Mouse (Mus musculus) 3T3-L1 (cell line): ENCODE results near the gene Hecw1.

ENCODE experiments used
- DNase-seq: peaks from one replicate; pipeline ENCODE4 v3.0.0-alpha.2; 2015; ENCODE audit warnings: low read depth, low spot score

The Hecw1 gene

DNA sequence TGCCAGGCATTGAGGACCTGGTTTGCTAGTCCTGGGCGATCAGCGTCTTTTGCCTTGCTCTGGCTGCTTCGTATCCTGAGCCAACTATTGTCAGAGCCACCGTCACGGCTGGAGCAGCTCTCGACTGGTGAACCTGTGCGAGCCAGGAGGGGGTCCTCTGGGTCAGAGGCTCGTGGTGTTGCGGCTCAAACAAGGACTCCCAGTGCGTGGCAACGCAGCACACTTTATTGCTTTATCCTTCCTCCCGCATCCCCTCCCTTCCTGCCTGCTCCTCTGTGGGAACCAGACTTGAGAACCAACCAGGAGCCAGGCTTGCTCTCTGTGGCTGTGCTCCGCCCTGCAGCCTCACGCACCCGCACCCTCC is at the start of gene Hecw1:
Hecw1 (minus strand) TSS at position 323 of the 364 bp plus-strand sequence.
- no peak for DNase-seq

DNA sequence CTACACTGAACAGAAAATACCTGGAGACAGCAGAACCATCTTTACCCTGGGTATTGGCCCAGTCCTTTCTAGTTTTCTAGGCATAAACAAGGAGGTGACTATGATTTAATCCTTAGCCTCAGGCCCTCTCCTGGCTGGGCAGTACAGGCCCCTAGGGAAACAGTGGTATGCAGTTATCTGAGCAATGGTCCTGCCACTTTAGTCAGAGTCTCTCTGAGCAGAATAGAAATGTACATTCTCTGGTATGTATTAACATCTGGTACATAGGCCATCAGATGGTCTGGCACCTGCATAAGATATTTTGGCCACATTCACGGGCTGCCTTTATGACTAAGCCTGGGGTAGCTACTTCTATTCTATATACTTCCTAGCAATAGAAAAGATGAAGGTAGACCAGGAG is 38.3 kb upstream of the Hecw1 start:
- DNase-seq: peak; percentile 86

DNA sequence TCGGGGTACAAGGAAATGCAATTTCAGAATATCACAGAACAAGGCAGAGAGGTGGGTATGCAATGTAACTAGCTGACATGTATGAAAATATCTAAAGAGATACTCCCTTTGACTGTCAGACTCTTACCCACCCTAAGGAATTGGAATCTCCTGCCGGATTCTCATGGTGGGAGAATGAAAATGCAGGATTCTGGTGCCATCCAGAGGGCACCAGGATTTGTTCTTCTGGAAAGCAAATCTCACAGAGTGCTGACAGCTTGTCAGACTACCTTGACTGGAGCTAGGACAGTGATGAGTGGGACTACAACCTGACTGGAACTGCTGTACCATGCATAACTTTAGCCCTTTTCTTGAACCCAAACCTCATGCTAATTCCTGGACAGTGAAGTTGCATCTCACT is 29.6 kb upstream of the Hecw1 start:
- DNase-seq: no peak

GRCm38 (mm10) chr13:14542860-14543259 is 19.8 kb upstream of the Hecw1 start:
- peak; percentile 27 for DNase-seq

DNA sequence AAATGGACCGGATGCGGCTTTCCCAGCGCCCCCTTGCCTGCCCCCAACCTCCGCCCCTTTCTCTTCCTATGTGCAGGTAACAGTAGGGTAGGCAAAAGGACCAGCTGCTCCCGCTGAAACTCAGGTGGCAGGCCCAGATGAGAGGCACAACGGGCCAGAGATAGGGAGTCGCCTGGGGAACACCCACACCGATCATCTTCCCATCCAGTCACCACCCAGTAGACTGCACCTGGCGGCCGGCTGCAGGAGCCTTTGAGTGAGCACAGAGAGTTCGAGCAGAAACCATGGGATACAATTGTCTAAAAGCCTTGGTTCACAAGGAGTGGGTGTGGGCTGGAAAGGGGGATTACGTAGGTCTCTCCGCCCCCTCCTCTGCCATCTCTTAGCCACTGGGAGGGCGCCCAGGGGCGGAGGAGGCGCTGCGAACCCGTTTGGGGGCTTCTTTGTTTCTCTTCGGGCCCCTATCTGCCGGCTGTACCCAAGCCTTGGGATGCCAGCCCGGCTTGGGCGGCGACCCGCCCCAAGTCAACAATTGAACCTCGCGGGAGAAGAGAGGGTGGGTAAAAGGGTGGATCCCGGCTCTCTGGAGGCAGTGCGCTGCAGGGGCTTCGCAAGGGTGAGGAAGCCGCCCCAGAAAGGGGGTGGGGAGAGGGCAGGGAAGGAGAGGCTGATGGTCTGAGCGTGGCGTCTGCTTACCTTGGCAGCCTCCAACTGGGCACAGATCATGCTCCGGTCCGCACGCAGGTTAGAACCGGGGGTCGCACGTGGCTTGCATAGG is 711 bp downstream of the Hecw1 start:
- no peak for DNase-seq

GRCm38 (mm10) chr13:14521746-14522127 is 1.3 kb downstream of the Hecw1 start:
- no peak for DNase-seq

DNA sequence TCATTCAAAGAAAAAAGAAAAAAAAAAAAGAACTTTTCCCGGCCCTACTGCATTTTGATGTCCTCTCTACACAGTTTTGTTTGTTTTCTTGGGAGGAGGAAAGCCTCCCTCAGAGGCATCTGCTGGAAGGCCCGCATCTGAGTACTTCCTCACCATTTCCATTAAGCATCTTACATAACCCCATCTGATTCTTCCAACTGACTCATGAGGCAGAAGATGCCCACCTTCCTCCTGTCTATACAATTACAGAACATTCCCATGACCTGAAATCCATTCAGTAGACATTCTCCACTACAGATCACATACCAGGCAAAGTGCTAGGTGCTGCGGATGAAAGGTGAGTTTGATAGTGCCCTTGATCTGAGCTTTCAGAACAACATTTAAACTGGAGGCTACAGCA is 3.4 kb downstream of the Hecw1 start:
- no peak for DNase-seq

DNA sequence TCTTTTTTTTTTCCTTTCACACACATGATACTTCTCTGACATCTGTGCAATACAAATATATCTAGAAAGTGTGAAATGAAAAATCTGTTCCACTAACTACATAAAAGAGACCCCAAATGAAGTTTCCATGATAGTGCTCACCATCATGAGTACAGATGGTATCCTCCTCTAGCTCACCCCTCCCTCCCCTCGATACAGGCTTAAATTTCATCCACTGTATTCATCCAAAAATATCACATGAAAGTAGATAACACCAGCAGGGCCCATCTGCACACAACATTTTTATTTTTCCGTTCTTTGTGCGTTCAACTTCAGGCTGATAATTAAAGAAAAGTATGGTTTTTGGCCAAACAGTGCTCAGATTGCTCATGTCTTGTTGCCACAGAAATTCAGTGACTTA is 5.5 kb downstream of the Hecw1 start:
- no peak for DNase-seq

DNA sequence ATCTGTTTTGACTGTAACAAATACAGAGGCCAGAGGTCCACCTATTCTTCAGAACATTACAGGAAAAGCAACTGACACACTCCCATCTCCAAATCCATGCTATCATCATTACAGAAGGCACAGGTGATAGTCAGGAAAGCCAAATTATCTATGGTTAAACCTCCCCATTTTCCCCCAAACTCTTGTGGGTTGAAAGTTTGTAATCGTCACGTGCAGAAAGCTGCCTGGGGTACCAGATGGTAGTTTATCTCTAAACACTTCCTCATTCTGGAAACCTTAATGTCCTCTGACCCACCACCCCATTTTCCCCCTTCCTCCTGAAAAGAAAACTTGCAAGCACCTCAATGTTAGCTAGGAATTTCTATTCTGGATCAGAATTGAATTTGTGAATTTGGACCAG is 7.9 kb downstream of the Hecw1 start:
- no peak for DNase-seq

DNA sequence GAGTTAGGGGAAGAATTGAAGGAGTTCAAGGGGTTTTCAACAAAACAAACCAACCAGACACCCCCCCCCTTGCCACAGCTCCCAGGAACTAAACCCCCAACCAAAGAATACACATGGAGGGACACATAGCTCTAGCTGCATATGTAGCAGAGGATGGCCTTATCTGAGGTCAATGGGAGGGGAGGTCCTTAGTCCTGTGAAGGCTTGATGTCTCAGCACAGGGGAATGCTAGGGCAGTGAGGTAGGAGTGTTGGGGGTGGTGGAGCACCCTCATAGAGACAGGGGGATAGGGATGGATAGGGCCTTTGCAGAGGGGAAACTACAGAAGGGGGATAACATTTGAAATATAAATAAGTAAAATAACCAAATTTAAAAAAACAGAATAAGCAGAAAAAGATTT is 9.1 kb downstream of the Hecw1 start:
- DNase-seq: no peak

- no peak for DNase-seq
These were observed 16.3 kb downstream of the Hecw1 start for GRCm38 (mm10) chr13:14506765-14507164.

DNA sequence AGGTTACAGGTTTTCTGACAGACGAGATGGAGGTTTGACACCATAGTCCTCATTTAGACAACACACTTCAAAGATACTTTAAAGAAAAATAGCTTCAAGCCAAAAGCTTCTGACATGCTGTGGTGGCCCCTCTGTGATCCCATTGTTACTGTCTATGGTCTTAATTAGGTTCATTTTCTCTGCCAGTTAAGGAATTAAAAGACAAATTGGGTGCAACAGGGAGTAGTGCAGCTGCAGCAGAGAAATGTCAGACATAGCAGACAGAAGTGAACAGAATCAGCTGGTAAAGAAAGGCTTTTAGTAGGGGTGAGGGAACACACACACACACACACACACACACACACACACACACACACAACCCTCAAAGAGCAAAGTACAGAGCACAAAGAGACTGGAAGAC is 22.8 kb downstream of the Hecw1 start:
- DNase-seq: no peak

- DNase-seq: no peak
These were observed 24.2 kb downstream of the Hecw1 start for GRCm38 (mm10) chr13:14498780-14499179.

GRCm38 (mm10) chr13:14496954-14497353 is 26.1 kb downstream of the Hecw1 start:
- DNase-seq: peak; percentile 94

GRCm38 (mm10) chr13:14487812-14488211 is 35.2 kb downstream of the Hecw1 start:
- no peak for DNase-seq

DNA sequence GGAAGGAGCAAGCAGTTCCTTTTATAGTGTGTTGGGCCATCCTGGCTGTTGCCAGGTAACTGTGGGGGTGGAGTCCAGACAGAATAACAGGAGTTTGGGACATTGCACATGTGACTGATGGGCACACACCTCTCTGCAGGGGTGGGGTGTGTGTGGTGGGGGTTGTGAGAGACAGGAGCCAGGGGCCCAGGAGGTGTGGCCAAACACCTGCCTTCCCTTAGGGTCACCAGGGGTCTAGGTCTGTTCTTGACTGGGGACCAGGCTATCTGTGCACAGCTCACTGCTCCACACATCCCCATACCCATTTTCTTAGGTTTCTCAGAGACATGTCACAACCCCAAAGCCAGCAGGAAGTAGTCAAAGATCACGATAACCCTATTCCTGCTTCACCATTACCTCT is 51.9 kb downstream of the Hecw1 start:
- no peak for DNase-seq

- no peak for DNase-seq
These were observed 55.5 kb downstream of the Hecw1 start for GRCm38 (mm10) chr13:14467517-14467916.

GRCm38 (mm10) chr13:14461036-14461435 is 62.0 kb downstream of the Hecw1 start:
- DNase-seq: no peak

DNA sequence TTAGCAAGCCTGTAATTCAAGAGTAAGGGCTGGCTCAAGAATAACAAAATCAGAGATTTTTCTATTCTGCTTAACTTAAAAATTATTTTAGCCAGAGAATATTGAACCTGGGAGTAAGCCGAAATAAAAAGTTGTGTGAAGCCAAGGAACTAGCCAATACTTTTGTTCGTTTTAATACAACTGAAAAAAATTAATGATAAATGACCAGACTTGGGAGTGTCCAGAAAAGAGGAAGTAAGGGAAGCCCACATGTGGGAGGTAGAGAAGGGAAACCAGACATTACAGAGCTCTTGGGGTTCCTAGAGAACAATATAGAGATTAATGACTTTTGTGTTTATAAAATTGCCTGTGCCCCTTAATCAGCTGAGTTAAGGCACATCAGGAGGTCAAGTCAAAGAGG is 66.0 kb downstream of the Hecw1 start:
- DNase-seq: no peak

GRCm38 (mm10) chr13:14439540-14439939 is 83.5 kb downstream of the Hecw1 start:
- no peak for DNase-seq

DNA sequence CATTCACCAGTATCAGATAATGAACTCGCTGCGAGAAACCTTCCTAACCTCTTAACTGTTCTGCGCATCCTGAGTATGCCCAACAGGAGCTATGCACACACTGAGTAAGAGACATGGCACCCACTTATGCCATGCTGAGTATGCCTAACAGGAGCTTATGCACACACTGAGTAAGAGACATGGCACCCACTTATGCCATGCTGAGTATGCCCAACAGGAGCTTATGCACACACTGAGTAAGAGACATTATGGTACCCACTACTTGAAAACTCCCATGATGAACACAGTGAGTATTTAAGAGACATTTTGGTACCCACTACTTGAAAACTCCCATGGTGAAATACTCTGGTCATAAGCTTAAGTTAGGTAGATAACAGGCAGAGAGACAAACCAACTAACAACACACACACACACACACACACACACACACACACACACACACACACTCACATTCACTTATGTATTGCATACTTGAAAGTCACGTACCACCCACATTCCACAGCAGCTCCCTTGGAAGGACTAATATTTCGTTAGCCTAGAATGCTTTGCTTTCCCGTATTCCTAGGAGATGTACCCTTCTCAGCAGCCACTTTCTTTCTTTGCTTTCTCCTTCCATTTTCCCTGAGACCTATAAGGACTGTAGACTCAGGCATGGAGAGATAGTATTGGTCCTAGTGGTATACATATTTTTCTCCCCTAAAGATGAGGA is 94.0 kb downstream of the Hecw1 start:
- DNase-seq: no peak

DNA sequence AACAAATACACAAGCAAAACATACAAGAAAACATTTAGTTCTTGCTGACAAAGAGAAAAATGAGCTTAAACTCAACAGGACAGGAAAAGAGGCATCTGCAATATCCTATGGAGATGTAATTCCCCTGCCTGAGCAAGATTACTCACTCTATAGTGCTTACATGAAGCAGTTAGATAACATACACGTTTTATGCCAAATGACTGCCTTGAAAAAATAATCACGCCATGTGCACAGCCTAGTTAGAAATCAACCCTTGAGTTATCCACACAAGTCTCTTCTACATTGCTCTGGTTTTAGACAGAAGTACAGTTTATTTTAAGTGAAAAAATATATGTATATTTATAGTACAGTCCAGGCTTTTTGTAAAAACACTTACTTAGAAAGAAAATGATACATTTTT is 98.2 kb downstream of the Hecw1 start:
- no peak for DNase-seq

- DNase-seq: no peak
These were observed 109.6 kb downstream of the Hecw1 start for GRCm38 (mm10) chr13:14413405-14413804.
